Mouse (Mus musculus): ENCODE data around the gene Eif4g3.
"Not testable (repeated sequence)": the region's sequence is repeated elsewhere in the genome, so short reads cannot be mapped to it uniquely, and the experiment has no call there.

The Eif4g3 gene

GRCm38 (mm10) chr4:138022761-138023160 lies 29.9 kb downstream of the Eif4g3 start:
- DNase-seq (ENCODE audit: low spot score): no peak

DNA sequence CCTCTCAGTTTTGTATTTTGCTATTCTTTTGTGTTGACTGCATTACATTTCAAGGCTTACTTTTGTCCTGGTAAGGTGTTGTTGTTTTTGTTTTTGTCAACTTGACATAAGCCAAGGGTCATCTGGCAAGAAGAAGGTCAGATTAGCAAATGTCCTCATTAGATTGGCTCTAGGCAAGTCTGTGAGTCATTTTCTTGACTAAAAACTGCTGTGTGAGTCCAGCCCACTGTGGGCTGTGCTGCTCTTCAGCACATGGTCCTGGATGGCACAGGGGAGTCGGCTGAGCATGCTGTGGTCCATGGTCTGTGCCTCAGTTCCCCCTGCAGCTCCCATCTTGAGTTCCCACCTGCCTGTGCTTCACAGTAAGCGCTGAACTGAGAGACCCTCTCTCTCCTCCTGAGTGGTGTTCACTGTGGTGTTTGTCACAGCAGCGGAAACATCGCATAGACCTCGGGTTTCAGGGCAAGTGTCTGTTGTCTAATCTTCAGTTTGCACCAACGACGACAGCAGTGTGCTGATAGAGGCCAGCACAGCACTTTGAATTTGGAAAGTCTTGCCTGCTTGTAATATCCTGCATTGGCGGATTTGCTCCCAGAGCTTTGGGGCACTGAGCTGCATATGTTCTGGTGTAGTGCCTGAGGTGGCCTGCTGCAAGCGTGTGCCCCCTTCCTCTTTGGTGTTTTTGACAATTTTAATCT lies 30.7 kb downstream of the Eif4g3 start:
- DNase-seq (ENCODE audit: low spot score): no peak

GRCm38 (mm10) chr4:138029168-138029567 lies 36.3 kb downstream of the Eif4g3 start:
- DNase-seq (ENCODE audit: low spot score): no peak

- no peak for DNase-seq (ENCODE audit: low spot score)
Measured at GRCm38 (mm10) chr4:138031828-138032227, 39.0 kb downstream of the Eif4g3 start.

- DNase-seq (ENCODE audit: low spot score): no peak
Measured at GRCm38 (mm10) chr4:138033871-138034270, 41.0 kb downstream of the Eif4g3 start.

DNA sequence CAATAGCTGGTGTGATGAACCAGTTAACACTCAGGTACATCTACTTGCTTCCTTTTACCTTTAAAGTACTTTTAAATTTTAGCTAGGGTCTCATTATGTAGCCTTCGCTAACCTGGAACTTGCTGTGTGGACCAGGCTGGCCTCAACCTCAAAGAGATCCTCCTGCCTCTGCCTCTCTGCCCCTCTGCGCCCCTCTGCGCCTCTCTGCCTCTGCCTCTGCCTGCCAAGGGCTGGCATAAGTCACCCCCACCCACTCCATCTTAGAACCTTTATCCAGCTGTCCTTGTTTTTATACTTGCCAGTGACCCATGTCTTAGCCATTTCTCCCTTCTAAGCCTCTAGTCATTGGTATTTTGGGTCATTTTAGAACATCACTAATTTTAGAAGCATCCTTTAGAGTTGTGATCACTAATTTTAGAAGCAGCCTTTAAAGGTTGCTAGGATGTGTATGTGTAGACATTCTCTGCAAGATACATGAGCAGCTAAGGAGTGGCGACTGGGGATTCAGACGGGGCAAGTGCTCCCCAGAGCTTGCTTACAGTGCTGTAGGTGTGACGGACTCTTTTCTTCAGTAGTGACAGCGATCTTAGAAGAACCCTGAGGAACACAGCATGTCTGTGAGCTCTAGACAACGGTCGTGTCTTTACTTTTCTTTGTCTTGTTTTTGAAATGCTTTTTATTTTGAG lies 42.8 kb downstream of the Eif4g3 start:
- DNase-seq (ENCODE audit: low spot score): no peak

DNA sequence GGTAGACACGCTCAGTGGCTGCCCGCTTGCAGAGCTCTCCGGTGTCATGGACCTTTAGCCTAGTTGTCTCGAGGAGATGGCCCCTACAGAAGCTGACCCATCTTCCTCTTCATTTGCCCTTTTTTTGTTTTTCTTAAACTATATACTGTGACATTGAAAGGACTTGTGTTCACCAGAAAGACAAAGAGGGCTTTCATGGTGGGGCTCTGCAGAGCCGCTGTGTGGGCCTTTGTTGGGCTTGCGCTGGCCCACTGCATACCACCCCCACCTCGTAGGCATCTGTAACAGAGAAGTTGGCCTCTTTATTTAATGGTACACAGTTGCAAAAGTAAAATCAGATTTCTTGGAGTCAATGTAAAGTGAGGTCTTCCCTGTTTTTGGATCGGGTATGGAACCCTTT lies 44.3 kb downstream of the Eif4g3 start:
- peak; percentile 31 for DNase-seq (ENCODE audit: low spot score)

DNA sequence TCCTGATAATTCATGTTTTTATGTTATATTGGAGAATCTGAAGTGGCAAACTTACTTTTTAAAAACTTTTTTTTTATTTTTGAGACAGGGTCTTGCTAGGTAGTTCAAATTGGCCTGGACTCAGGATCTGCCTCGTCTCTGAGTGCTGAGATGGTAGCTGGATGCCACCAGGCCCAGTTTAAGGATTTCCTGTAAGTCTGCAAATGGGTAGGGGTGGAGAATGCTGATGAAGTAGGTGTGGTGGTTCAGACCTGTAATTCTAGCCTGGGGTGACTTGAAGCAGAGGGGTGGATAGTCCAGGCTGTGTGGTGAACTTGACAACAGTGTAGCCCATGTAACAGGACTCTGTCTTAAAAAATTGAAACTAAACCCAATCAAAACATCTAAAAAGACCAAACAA lies 45.1 kb downstream of the Eif4g3 start:
- DNase-seq (ENCODE audit: low spot score): no peak

- peak; percentile 15 for DNase-seq (ENCODE audit: low spot score)
Measured at GRCm38 (mm10) chr4:138038365-138039274, 45.8 kb downstream of the Eif4g3 start.

- DNase-seq (ENCODE audit: low spot score): no peak
Measured at GRCm38 (mm10) chr4:138039275-138039651, 46.4 kb downstream of the Eif4g3 start.

DNA sequence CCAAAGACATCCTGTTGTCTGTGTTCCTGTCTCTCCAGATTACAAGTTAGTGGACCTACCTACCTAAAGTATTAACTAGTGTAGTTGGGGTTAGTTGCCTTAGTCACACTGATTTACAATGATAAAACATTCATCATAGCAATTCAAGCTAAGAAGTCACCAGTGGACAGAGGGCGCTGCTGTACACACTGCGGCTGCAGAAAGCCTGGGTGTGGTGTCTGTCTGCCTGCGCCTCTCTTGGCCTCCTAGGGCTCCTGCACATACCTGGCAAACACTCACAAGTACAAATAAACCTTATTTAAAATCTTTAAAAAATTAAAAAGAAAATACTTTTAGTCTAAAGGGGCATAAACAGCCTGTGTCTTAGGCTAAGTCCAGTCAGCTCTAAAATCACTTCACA lies 47.8 kb downstream of the Eif4g3 start:
- no peak for DNase-seq (ENCODE audit: low spot score)

DNA sequence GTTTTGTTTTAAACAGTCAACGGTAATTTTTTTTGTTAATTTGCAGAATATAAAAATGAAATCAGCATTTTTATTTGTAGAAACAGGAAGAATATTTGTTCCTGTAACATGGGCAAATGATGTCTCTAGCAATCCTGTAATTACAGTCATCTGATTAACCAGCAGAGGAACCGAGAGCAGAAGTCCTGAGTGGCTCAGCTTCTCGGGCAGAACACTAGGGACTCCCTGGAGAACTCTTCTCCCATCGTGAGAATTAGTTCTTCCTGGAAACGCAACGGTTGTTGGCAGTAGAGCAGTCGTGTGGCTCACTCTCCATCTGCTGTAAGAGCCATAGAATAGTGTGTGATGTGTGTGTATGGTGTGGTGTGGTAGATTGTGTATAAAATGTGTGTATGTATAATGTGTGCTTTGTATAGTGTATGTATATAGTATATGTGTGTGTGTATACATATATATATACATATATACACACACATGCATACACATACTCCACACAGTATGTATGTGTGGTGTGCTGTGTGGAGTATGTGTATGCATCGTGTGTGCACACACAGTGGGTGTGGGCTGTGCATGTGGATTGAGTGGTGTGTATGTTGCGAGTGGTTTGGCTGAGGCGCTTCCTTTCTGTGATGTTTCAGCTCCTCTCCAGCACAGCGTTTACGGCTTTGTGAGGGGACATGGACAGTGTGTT lies 48.9 kb downstream of the Eif4g3 start:
- no peak for DNase-seq (ENCODE audit: low spot score)

DNA sequence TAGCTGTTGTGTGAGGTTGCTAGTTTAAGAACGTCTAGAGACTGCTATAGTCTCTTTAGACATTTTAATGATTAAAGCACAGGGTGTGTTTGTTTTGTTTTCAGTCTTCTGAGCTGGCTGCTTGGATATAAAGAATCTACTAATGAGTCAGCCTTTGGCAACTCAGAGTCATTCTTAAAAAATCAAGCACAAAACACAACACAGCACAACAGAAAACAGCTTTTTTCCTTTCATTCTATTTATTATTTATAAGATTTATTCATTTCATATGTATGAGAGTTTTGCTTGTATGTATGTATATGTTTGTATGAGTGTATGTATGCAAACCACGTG lies 49.4 kb downstream of the Eif4g3 start:
- DNase-seq (ENCODE audit: low spot score): no peak

- DNase-seq (ENCODE audit: low spot score): no peak
Measured at GRCm38 (mm10) chr4:138042625-138043024, 49.8 kb downstream of the Eif4g3 start.

- no peak for DNase-seq (ENCODE audit: low spot score)
Measured at GRCm38 (mm10) chr4:138044841-138045500, 52.1 kb downstream of the Eif4g3 start.

DNA sequence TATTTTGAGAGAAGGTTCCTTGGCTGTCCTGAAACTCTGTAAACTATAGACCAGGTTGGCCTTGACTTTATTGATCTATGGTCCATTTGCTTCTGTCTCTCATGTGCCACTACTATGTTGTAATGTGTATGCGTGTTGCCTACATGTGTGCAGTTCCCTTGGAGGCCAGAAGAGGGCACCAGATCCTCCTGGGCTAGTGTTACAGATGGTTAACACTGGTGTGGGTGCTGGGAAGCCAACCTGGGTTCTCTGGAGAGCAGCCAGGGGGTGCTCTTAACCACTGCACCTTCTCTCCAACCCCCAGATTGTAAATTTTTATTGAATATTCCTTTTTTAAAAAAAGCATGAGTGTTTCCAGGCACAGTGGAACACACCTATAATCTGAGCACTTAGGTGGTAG lies 53.0 kb downstream of the Eif4g3 start:
- DNase-seq (ENCODE audit: low spot score): no peak

- no peak for DNase-seq (ENCODE audit: low spot score)
Measured at GRCm38 (mm10) chr4:138046371-138046770, 53.5 kb downstream of the Eif4g3 start.

GRCm38 (mm10) chr4:138049547-138049946 lies 56.7 kb downstream of the Eif4g3 start:
- no peak for DNase-seq (ENCODE audit: low spot score)

DNA sequence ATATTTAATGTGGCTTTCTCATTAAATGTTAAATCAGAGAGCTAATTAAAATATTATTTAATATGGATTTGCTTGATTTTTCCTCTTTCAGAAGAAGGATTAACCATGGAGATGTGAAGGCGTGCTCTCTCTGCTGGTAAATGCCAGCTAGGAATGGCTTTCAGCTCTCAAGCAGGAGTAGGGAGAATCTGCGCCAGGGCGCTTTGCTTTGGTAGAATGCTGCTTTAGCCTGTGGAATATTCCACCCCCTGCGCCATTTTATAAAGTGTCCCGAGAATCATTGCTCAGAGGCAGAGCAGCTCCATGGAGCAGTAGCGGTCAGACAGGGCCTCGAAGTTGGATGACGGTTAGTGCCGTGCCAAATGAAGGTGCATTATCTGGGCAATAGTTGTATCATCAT lies 58.7 kb downstream of the Eif4g3 start:
- DNase-seq (ENCODE audit: low spot score): no peak

DNA sequence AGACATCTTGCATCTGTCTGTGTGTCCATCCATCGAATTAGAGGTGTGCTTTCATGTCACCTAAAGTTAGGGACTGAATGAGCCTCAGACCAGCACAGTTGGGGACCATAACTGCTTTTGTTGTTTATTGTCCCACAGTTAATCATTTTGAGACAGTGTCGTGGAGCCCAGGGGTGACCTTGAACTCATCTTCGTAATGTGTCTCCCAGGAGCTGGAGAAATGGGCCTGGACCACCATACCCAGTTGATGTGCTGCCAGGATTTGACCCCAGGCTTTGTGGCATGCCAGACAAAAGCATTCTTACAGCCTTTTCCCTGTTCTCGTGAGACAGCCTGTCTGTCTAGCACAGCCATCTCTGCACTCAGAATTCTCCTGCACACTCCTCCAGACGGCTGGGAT lies 63.8 kb downstream of the Eif4g3 start:
- no peak for DNase-seq (ENCODE audit: low spot score)

DNA sequence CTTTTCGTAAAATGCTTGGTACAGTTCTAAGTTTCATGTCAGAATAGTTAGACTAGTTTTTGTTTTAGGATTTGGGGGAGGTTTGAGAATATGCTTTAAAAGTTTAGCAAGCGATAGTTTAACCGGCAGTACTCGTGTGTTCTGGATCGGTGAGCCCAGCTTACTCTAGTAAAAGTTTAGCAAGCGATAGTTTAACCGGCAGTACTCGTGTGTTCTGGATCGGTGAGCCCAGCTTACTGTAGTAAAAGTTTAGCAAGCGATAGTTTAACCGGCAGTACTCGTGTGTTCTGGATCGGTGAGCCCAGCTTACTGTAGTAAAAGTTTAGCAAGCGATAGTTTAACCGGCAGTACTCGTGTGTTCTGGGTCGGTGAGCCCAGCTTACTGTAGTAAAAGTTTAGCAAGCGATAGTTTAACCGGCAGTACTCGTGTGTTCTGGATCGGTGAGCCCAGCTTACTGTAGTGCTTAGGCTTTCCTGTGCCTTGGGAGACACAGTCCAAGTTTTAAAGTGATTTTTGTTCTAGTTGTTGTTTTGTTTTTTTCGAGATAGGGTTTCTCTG lies 64.5 kb downstream of the Eif4g3 start:
- DNase-seq (ENCODE audit: low spot score): not testable (repeated sequence)
